Mouse (Mus musculus): ENCODE measurements around the gene Rnase1. TPM values are rescaled to one million over a fixed set of nuclear protein-coding genes. Genes with fewer than 3 reads are reported as not detected.

Gene Rnase1
- polyA plus RNA-seq, 1 experiment from 2014 or later = not detected

DNA sequence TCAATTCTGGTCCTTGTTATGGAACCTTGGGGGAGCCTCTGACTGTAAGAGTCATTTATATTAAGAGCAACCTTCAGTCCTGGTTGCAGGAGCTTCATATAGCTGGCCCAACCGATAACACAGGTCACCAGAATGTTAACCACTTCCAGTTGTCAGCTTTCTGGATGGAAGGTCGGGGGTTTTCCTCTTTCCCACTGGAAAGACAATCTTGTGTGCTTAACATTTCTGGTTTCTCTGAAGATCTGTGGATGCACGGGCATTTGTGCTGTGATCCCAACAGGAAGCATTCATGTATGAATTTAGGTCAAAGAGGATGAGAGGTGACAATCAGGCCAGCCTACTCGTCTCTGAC, 17.0 kb downstream of the Rnase1 start:
- no peaks in the 10 kb centered on the region for H3K9me3 ChIP-seq (ENCODE audit: control insufficient read depth, low read length)
- H3K9ac ChIP-seq (ENCODE audit: low read length) = no peak overlapping the region
- 75% methylated on average over 4 of the region's 4 CpGs for WGBS
- H3K4me1 ChIP-seq (ENCODE audit: control insufficient read depth, insufficient read depth, low read length) = no peaks in the 10 kb centered on the region
- H3K4me2 ChIP-seq = no peak overlapping the region
- H3K27me3 ChIP-seq (ENCODE audit: control insufficient read depth, insufficient read depth, low read length) = no peaks in the 10 kb centered on the region
- no peak overlapping the region for H3K4me3 ChIP-seq (ENCODE audit: low read depth, low read length)
- no peaks in the 10 kb centered on the region for H3K36me3 ChIP-seq (ENCODE audit: control insufficient read depth, insufficient read depth, low read length)
- DNase-seq (ENCODE audit: low spot score, missing footprints) = no peak
- no peak overlapping the region for H3K27ac ChIP-seq (ENCODE audit: low read depth, low read length)
- ATAC-seq (ENCODE audit: low FRiP score) = no peak

DNA sequence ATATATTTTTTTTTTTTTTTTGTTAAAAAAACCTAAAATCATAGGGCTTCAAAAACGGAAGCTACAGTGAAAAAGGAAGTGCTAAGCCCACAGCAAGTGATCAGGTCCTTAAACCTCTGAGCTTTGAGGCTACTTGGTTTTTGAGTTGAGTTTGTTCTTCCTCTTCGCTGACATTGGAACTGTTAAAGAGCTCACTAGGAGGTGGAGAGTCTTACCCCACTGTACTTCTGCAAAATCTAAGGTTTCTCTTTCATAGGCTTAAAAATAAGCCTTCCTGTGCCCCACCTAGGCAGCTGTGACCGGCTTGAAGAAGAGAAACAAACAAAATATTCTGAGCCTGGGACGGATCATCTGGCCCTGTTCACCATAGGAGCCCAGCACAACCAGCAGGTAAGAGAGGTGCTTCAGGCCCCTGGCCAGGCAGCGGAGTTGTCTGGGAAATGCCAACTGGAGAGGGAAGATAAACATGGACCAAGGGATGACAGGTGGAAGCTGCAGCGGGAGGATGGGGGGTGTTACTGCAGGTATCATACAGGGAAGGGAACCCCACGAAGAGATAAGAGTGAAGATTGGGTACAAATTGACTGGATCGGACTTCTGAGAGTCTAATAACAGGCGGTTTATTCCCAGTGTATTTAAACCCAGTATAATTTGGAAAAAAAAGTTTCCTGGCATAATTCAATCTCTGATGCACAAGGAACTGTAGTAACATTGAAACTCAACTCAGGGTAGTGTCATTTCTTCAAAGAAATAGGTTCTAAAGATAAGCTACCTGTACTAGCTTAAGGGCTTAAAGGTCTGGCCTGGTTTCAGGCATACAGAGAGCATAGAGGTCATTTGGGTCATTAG, 17.6 kb downstream of the Rnase1 start:
- ATAC-seq (ENCODE audit: low FRiP score) (no peak), DNase-seq (ENCODE audit: low spot score, missing footprints) (no peak)
- Histone ChIP-seq H3K9ac (ENCODE audit: low read length) (no peak overlapping the region), H3K27me3 (ENCODE audit: control insufficient read depth, insufficient read depth, low read length) (no peaks in the 10 kb centered on the region), H3K36me3 (ENCODE audit: control insufficient read depth, insufficient read depth, low read length) (no peaks in the 10 kb centered on the region), H3K4me2 (no peak overlapping the region), H3K4me3 (ENCODE audit: low read depth, low read length) (no peak overlapping the region), H3K9me3 (ENCODE audit: control insufficient read depth, low read length) (no peaks in the 10 kb centered on the region), H3K4me1 (ENCODE audit: control insufficient read depth, insufficient read depth, low read length) (no peaks in the 10 kb centered on the region), H3K27ac (ENCODE audit: low read depth, low read length) (no peak overlapping the region)
- 81% methylated on average over 9 of the region's 9 CpGs for WGBS

DNA sequence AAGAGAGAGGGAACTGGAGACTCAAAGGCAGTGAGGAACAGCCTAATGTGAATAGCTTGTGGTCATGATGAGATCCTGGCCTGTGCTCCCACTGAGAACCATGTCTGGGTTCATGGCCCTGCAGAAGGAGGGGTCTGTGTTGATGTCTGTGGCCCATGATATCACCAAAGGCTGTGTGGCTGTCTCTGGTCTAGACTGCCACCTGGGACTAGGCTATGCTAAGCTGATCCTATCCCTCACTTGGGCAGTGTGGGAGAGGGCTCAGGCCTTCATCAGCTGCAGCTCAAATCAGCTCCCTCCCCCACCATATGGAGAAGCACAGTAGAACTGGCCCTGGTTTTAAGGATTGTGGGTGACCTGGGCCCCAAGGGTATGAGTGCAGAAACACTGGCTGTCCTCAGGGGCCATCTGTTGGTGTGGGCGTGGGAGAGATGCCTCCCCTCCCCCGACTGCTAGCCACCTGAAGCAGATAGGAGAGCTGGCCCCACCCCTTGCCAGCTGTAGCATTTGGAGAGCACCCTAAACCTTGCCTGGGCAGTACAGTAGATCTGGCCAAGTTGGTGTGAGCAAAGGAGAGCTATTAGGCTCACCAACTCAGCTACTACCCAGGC, 18.8 kb downstream of the Rnase1 start:
- Histone ChIP-seq H3K4me2 (no peak overlapping the region), H3K4me3 (ENCODE audit: low read depth, low read length) (no peak overlapping the region), H3K9me3 (ENCODE audit: control insufficient read depth, low read length) (no peaks in the 10 kb centered on the region), H3K4me1 (ENCODE audit: control insufficient read depth, insufficient read depth, low read length) (no peaks in the 10 kb centered on the region), H3K27ac (ENCODE audit: low read depth, low read length) (no peak overlapping the region), H3K27me3 (ENCODE audit: control insufficient read depth, insufficient read depth, low read length) (no peaks in the 10 kb centered on the region), H3K9ac (ENCODE audit: low read length) (no peak overlapping the region), H3K36me3 (ENCODE audit: control insufficient read depth, insufficient read depth, low read length) (no peaks in the 10 kb centered on the region)
- 83% methylated on average over 2 of the region's 2 CpGs for WGBS
- DNase-seq (ENCODE audit: low spot score, missing footprints) = no peak
- 0 out of 2 replicates have a peak, but pooled peaks have one; percentile 24 for ATAC-seq (ENCODE audit: low FRiP score)

DNA sequence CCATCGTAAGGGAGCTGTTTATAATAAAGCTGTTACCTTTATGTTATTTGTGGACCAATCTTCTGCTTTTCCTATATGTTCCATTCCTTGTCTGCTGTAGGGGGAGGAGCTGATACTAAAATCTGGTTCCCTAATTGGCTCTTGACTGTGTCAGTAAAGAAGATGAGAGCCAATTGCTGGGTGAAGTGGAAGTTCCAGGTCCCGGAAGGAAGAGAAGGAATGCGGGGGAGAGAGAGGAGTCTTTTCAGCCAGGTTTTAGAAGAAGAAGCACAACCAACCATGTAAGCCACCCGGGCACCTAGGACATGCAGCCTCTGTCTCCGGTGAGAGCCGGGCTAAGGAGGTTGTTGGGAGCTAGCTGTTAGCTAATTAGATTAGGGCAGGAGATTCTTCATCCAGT, 20.9 kb downstream of the Rnase1 start:
- Histone ChIP-seq H3K9ac (ENCODE audit: low read length) (no peak overlapping the region), H3K36me3 (ENCODE audit: control insufficient read depth, insufficient read depth, low read length) (no peaks in the 10 kb centered on the region), H3K27me3 (ENCODE audit: control insufficient read depth, insufficient read depth, low read length) (no peaks in the 10 kb centered on the region), H3K27ac (ENCODE audit: low read depth, low read length) (no peak overlapping the region), H3K4me2 (no peak overlapping the region), H3K4me1 (ENCODE audit: control insufficient read depth, insufficient read depth, low read length) (no peaks in the 10 kb centered on the region), H3K9me3 (ENCODE audit: control insufficient read depth, low read length) (no peaks in the 10 kb centered on the region), H3K4me3 (ENCODE audit: low read depth, low read length) (no peak overlapping the region)
- DNase-seq (ENCODE audit: low spot score, missing footprints) (no peak), ATAC-seq (ENCODE audit: low FRiP score) (no peak)
- WGBS = 89% methylated on average over 6 of the region's 6 CpGs

DNA sequence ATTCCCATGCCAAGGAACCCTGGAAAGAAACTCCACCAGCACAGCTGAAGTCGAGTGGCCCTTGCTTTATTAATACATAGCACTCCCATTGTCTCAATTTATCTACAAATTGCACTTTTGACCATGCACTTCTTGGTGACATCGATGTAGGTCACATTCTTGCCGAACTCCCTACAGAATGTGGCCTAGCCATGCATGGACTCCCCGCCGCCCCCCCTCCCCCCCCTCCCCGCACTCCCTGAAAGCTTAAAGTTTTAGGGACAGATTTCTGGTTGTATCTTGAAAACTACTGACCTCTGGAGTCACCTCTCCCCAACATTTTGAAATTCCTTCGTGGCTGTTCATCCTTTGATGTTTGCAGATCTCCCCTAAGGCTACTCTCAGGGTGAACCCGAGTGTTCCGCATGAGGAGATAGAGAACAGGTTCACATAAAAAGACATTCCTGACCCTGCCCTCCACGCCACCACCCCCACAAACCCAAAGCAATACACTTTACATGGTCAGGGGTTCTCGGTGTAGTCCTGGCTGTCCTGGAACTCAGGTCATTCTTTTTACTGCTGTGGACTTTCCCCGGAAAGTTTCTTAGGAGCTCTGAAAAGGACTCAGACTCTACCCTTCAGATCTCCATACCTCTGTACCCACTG, 32.5 kb downstream of the Rnase1 start, which contains the start of gene Eddm3b:
Gene Eddm3b, plus strand, starts transcription at position 511 of the 645 bp plus-strand sequence.
- WGBS = 38% methylated on average over 12 of the region's 12 CpGs
- no peaks in the 10 kb centered on the region for H3K36me3 ChIP-seq (ENCODE audit: control insufficient read depth, insufficient read depth, low read length)
- DNase-seq (ENCODE audit: low spot score, missing footprints) (no peak), ATAC-seq (ENCODE audit: low FRiP score) (no peak)
- H3K27ac ChIP-seq (ENCODE audit: low read depth, low read length) = no peak within 1 kb of the TSS
- H3K9ac ChIP-seq (ENCODE audit: low read length) = no peak within 1 kb of the TSS
- no peak within 1 kb of the TSS for H3K4me3 ChIP-seq (ENCODE audit: low read depth, low read length)
- H3K9me3 ChIP-seq (ENCODE audit: control insufficient read depth, low read length) = no peaks in the 10 kb centered on the region; the same call in 1 of the 2 replicates
- H3K27me3 ChIP-seq (ENCODE audit: control insufficient read depth, insufficient read depth, low read length) = no peaks in the 10 kb centered on the region
- 0 out of 2 replicates have a peak within 1 kb of the TSS, but pooled peaks have one; percentile 3 for H3K4me2 ChIP-seq
- H3K4me1 ChIP-seq (ENCODE audit: control insufficient read depth, insufficient read depth, low read length) = no peaks in the 10 kb centered on the region

DNA sequence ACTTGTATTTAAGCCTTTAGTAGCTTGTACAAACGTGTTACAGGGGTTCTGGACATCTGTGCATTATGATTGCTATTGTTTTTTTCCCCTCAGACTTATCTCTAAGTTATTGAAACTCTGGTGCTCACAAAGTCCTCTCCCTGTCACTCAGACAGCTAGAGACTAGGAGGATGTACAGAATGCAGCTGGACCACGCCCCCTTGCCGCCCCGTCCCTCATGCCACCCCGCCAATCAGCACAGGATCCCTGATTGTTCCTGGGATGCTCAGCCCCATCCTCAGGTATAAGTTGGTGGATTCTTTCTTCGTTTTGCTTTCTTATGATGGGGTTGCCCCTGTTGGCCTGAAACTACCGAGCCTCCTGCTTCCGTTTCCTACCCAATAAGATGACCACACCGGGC, 33.1 kb downstream of the Rnase1 start:
- no peak for ATAC-seq (ENCODE audit: low FRiP score)
- WGBS = 24% methylated on average over 9 of the region's 9 CpGs

DNA sequence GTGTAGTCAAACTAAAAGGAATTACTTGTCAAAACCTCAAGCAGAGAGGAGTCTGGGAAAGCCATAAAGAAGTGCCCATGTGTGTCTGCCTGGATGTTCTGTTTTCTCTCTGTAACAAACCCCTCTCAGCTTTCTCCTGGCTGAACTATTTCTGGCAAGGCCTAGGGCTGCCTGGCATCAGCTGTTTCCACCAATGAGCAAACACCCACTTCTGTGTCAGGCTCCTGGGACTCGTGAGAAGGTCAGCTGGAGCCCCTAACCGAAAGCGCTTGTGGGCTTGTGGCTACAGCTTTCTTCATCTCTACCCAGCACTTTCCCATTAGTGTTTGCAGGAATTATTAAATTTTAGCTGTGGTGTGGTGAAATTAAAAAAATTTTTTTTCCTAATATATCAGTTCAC, 34.6 kb downstream of the Rnase1 start:
- no peaks in the 10 kb centered on the region; the same call in 1 of the 2 replicates for H3K9me3 ChIP-seq (ENCODE audit: control insufficient read depth, low read length)
- no peak overlapping the region for H3K27ac ChIP-seq (ENCODE audit: low read depth, low read length)
- H3K27me3 ChIP-seq (ENCODE audit: control insufficient read depth, insufficient read depth, low read length) = no peaks in the 10 kb centered on the region
- H3K4me3 ChIP-seq (ENCODE audit: low read depth, low read length) = no peak overlapping the region
- no peak overlapping the region for H3K4me2 ChIP-seq
- ATAC-seq (ENCODE audit: low FRiP score) (no peak), DNase-seq (ENCODE audit: low spot score, missing footprints) (no peak)
- H3K36me3 ChIP-seq (ENCODE audit: control insufficient read depth, insufficient read depth, low read length) = no peaks in the 10 kb centered on the region
- no peaks in the 10 kb centered on the region for H3K4me1 ChIP-seq (ENCODE audit: control insufficient read depth, insufficient read depth, low read length)
- WGBS = 76% methylated on average over 3 of the region's 3 CpGs
- H3K9ac ChIP-seq (ENCODE audit: low read length) = no peak overlapping the region

More for the DNA sequence above, 33.1 kb downstream of the Rnase1 start:
- no peaks in the 10 kb centered on the region; the same call in 1 of the 2 replicates for H3K9me3 ChIP-seq (ENCODE audit: control insufficient read depth, low read length)
- H3K36me3 ChIP-seq (ENCODE audit: control insufficient read depth, insufficient read depth, low read length) = no peaks in the 10 kb centered on the region
- no peaks in the 10 kb centered on the region for H3K4me1 ChIP-seq (ENCODE audit: control insufficient read depth, insufficient read depth, low read length)
- H3K27me3 ChIP-seq (ENCODE audit: control insufficient read depth, insufficient read depth, low read length) = no peaks in the 10 kb centered on the region
- H3K4me2 ChIP-seq = 0 out of 2 replicates have a peak overlapping the region, but pooled peaks have one; percentile 3
- no peak overlapping the region for H3K4me3 ChIP-seq (ENCODE audit: low read depth, low read length)
- no peak for DNase-seq (ENCODE audit: low spot score, missing footprints)
- no peak overlapping the region for H3K9ac ChIP-seq (ENCODE audit: low read length)
- H3K27ac ChIP-seq (ENCODE audit: low read depth, low read length) = no peak overlapping the region

DNA sequence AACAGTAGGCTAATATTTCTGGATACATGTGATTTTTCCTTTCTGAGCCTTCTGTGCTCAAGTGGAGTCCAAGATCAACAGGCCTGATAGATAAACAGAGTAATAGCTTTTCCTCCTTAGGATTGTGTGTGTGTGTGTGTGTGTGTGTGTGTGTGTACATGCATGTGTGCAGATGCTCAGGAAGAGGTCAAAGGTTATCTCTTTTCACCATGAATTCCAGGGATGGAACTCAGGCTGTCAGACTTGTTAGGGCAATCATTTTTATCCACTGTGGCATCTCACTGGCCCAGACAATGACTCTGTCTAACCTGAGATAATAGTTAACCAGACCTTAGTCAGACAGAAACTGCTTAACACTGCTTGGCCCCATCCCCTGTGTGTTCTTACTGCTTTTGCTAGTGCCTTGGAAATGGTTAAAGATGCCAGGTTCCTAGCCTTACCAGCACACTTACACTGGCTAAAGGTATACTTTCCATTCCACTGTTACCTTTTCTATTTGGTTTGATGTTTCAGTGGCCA, 40.1 kb downstream of the Rnase1 start:
- ATAC-seq (ENCODE audit: low FRiP score) = no peak
- Histone ChIP-seq H3K9me3 (ENCODE audit: control insufficient read depth, low read length) (no peaks in the 10 kb centered on the region; the same call in 1 of the 2 replicates), H3K4me1 (ENCODE audit: control insufficient read depth, insufficient read depth, low read length) (no peaks in the 10 kb centered on the region), H3K4me3 (ENCODE audit: low read depth, low read length) (no peak overlapping the region), H3K4me2 (no peak overlapping the region), H3K9ac (ENCODE audit: low read length) (no peak overlapping the region), H3K27me3 (ENCODE audit: control insufficient read depth, insufficient read depth, low read length) (no peaks in the 10 kb centered on the region), H3K36me3 (ENCODE audit: control insufficient read depth, insufficient read depth, low read length) (no peaks in the 10 kb centered on the region), H3K27ac (ENCODE audit: low read depth, low read length) (no peak overlapping the region)
- no peak for DNase-seq (ENCODE audit: low spot score, missing footprints)

DNA sequence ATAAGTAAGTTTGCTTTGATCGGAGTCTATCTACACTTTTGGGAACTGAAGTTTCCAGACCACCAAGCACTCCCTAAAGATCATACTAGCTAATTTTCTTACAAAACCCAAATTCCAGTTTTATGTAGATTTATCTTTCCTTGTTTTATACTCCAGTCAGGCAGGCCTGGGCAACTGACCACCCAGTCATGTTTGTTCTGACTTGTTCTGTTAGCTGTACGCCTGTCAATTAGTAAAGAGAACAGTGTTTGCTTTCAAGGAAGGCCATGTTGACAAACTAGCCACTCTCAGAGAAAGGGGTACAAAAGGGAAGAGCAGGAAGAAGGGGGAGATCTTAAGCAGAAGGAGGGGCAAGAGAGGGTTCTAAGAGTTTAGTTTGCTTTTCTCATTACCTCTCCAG, 42.2 kb downstream of the Rnase1 start:
- no peak overlapping the region for H3K9ac ChIP-seq (ENCODE audit: low read length)
- no peaks in the 10 kb centered on the region for H3K9me3 ChIP-seq (ENCODE audit: control insufficient read depth, low read length)
- ATAC-seq (ENCODE audit: low FRiP score) (no peak), DNase-seq (ENCODE audit: low spot score, missing footprints) (no peak)
- no peaks in the 10 kb centered on the region for H3K4me1 ChIP-seq (ENCODE audit: control insufficient read depth, insufficient read depth, low read length)
- no peak overlapping the region for H3K4me3 ChIP-seq (ENCODE audit: low read depth, low read length)
- no peak overlapping the region for H3K27ac ChIP-seq (ENCODE audit: low read depth, low read length)
- H3K4me2 ChIP-seq = no peak overlapping the region
- 79% methylated on average over 2 of the region's 2 CpGs for WGBS
- no peaks in the 10 kb centered on the region for H3K27me3 ChIP-seq (ENCODE audit: control insufficient read depth, insufficient read depth, low read length)
- no peaks in the 10 kb centered on the region for H3K36me3 ChIP-seq (ENCODE audit: control insufficient read depth, insufficient read depth, low read length)
